Mouse (Mus musculus): ENCODE measurements around the gene Ctrl. TPM values are rescaled to one million over a fixed set of nuclear protein-coding genes. Genes with fewer than 3 reads are reported as not detected.

The Ctrl gene
- total RNA-seq, 2 experiments from 2014 or later: 0.66 to 0.76 TPM

- DNase-seq: peak; percentile 59 to 68
Measured at GRCm38 (mm10) chr8:105937496-105938305, 4.0 kb upstream of the Ctrl start.

GRCm38 (mm10) chr8:105936866-105937475 lies 3.3 kb upstream of the Ctrl start:
- peak; percentile 93 to 96 for DNase-seq

GRCm38 (mm10) chr8:105935863-105936603 lies 2.4 kb upstream of the Ctrl start:
- DNase-seq: no peak

- DNase-seq: no peak
Measured at GRCm38 (mm10) chr8:105935105-105935504, 1.4 kb upstream of the Ctrl start.

GRCm38 (mm10) chr8:105932525-105932924 lies 1.1 kb downstream of the Ctrl start:
- no peak for DNase-seq

GRCm38 (mm10) chr8:105931271-105931670 lies 2.4 kb downstream of the Ctrl start:
- no peak for DNase-seq

GRCm38 (mm10) chr8:105930602-105931001 lies 3.1 kb downstream of the Ctrl start:
- DNase-seq: peak; percentile 88 to 90

- DNase-seq: no peak
Measured at GRCm38 (mm10) chr8:105925123-105925522, 8.5 kb downstream of the Ctrl start.

- no peak for DNase-seq
Measured at GRCm38 (mm10) chr8:105919390-105919789, 14.3 kb downstream of the Ctrl start.

- DNase-seq: no peak
Measured at GRCm38 (mm10) chr8:105900941-105901616, 32.6 kb downstream of the Ctrl start.

GRCm38 (mm10) chr8:105900180-105900940 lies 33.3 kb downstream of the Ctrl start, which contains the start of gene Pskh1:
TSS of gene Pskh1 (plus strand) at chr8:105900441.
- peak; percentile 94 for DNase-seq

- no peak for DNase-seq
Measured at GRCm38 (mm10) chr8:105897801-105898480, 35.7 kb downstream of the Ctrl start.

- DNase-seq: peak; percentile 77 to 83
Measured at GRCm38 (mm10) chr8:105893339-105893738, 40.3 kb downstream of the Ctrl start, which contains the start of gene Nrn1l. TSS of gene Nrn1l (plus strand) at chr8:105893567.

GRCm38 (mm10) chr8:105892432-105892831 lies 41.2 kb downstream of the Ctrl start:
- DNase-seq: peak; percentile 21 to 45

GRCm38 (mm10) chr8:105890870-105891269 lies 42.8 kb downstream of the Ctrl start:
- DNase-seq: no peak

GRCm38 (mm10) chr8:105889756-105890465 lies 43.8 kb downstream of the Ctrl start:
- no peak for DNase-seq
